Mouse (Mus musculus): ENCODE measurements around the gene Csrnp1. TPM values are rescaled to one million over a fixed set of nuclear protein-coding genes. Genes with fewer than 3 reads are reported as not detected.
A peak's percentile ranks its signal among the peaks of the same experiment; 100 is the strongest.
"Not testable (repeated sequence)": the region's sequence is repeated elsewhere in the genome, so short reads cannot be mapped to it uniquely, and the experiment has no call there.

Gene Csrnp1
- polyA plus RNA-seq, 1 experiment from 2014 or later: 1.8 TPM

GRCm38 (mm10) chr9:120013251-120013820 lies 28.9 kb upstream of the Csrnp1 start:
- Histone ChIP-seq H3K27ac (replicated peaks) (no peak overlapping the region), H3K9ac (no peak overlapping the region), H3K4me2 (no peak overlapping the region), H3K4me1 (replicated peaks) (peaks cover 12% of the 10 kb centered on the region; the same call in 1 of the 2 replicates), H3K27me3 (peaks cover 15% of the 10 kb centered on the region), H3K36me3 (no peaks in the 10 kb centered on the region), H3K9me3 (no peaks in the 10 kb centered on the region), H3K4me3 (no peak overlapping the region)
- no peak for ATAC-seq (ENCODE audit: low read depth)
- 73% methylated on average over 11 of the region's 11 CpGs for WGBS

- H3K4me3 ChIP-seq: no peak overlapping the region
- no peak overlapping the region for H3K9ac ChIP-seq
- no peaks in the 10 kb centered on the region for H3K9me3 ChIP-seq
- no peak overlapping the region for H3K4me2 ChIP-seq
- WGBS: 88% methylated on average over 5 of the region's 5 CpGs
- H3K4me1 ChIP-seq (replicated peaks): peaks cover 12% of the 10 kb centered on the region; the same call in 1 of the 2 replicates
- no peak for ATAC-seq (ENCODE audit: low read depth)
- no peak overlapping the region for H3K27ac ChIP-seq (replicated peaks)
- H3K36me3 ChIP-seq: no peaks in the 10 kb centered on the region
- H3K27me3 ChIP-seq: peaks cover 15% of the 10 kb centered on the region
Observed at GRCm38 (mm10) chr9:120012781-120013180, 28.3 kb upstream of the Csrnp1 start.

DNA sequence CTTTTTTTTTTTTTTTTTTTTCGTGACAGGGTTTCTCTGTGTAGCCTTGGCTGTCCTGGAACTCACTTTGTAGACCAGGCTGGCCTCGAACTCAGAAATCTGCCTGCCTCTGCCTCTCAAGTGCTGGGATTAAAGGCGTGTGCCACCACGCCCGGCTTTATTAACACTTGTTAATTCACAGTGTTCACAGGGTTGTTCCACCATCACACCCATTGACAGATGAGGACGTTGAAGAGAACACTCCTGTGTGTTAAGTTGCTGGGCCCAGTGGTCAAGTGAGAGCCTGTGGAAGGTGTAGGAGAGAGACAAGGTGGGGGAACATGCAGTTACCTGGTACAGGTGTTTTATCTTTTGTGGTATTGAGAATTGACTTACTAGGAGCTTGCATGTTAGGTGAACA lies 27.7 kb upstream of the Csrnp1 start:
- H3K4me1 ChIP-seq (replicated peaks): peaks cover 12% of the 10 kb centered on the region; the same call in 1 of the 2 replicates
- peaks cover 15% of the 10 kb centered on the region for H3K27me3 ChIP-seq
- H3K36me3 ChIP-seq; H3K4me2 ChIP-seq; H3K27ac ChIP-seq (replicated peaks); H3K9me3 ChIP-seq; H3K9ac ChIP-seq; H3K4me3 ChIP-seq; ATAC-seq (ENCODE audit: low read depth): not testable (repeated sequence)
- WGBS: 85% methylated on average over 6 of the region's 6 CpGs

GRCm38 (mm10) chr9:120011533-120011932 lies 27.1 kb upstream of the Csrnp1 start:
- H3K27ac ChIP-seq (replicated peaks): peak overlapping the region; percentile 85
- peak overlapping the region; percentile 74 for H3K4me2 ChIP-seq
- H3K4me3 ChIP-seq: peak overlapping the region; percentile 45
- ATAC-seq (ENCODE audit: low read depth): peak; percentile 69
- H3K9ac ChIP-seq: peak overlapping the region; percentile 72
- peaks cover 12% of the 10 kb centered on the region; the same call in 1 of the 2 replicates for H3K4me1 ChIP-seq (replicated peaks)
- H3K9me3 ChIP-seq: no peaks in the 10 kb centered on the region
- H3K36me3 ChIP-seq: no peaks in the 10 kb centered on the region
- 2% methylated on average over 10 of the region's 10 CpGs for WGBS
- peaks cover 15% of the 10 kb centered on the region for H3K27me3 ChIP-seq

DNA sequence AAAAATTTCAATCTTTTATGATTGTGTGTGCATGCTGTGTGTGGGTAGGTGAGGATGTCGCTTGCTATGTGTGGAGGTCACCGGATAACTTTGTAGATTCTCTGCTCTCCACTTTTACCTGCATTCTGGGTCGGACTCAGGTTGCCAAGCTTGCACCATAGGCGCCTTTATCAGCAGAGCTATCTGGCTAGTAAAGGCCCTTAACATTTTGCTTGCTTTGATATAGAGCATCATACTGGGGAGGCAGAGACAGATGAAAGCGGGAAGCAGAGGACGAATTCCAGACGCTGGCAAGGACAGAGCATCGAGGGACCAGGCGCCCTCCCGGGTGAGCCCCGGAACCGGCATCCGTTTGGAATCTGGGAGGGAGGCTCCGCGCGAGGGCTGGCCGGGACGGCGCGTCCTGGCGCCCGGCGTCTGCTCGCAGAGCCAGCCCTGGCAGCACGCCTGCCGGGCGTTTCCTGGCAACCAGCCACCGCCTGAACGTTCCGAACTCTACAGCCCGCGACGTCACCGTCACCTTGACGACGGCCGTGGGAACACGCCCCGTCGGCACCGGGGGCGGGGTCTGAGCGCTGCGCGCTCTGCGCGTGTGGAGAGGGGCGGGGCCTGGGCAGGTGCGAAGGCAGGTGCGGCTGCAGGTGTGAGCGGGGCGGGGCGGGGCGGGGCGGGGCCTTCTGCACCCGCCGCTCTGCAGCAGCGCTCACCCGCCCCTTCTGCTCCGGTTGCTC lies 26.5 kb upstream of the Csrnp1 start:
- H3K4me2 ChIP-seq: peak overlapping the region; percentile 74
- no peaks in the 10 kb centered on the region for H3K9me3 ChIP-seq
- peak overlapping the region; percentile 72 for H3K9ac ChIP-seq
- 2% methylated on average over 53 of the region's 60 CpGs for WGBS
- peak overlapping the region; percentile 85 for H3K27ac ChIP-seq (replicated peaks)
- peak; percentile 95 for ATAC-seq (ENCODE audit: low read depth)
- no peaks in the 10 kb centered on the region for H3K36me3 ChIP-seq
- peaks cover 15% of the 10 kb centered on the region for H3K27me3 ChIP-seq
- peaks cover 12% of the 10 kb centered on the region; the same call in 1 of the 2 replicates for H3K4me1 ChIP-seq (replicated peaks)
- H3K4me3 ChIP-seq: peak overlapping the region; percentile 45

DNA sequence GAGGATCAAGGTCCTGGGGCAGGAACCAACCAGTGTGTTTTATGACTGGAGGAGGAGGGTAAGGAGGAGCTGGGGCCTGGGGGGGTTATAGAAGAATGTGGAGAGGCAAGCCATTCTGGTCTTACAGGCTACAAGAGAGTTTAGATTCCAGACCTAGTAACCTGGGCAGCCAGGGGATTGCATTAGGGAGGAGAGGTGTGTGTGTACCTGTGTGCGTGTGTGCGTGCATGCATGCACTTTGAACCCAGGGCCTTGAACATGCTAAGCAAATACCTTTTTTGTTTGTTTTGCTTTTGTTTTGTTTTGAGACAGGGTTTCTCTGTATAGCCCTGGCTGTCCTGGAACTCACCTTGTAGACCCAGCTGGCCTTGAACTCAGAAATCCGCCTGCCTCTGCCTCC lies 25.4 kb upstream of the Csrnp1 start:
- no peak for ATAC-seq (ENCODE audit: low read depth)
- WGBS: 98% methylated on average over 3 of the region's 3 CpGs

GRCm38 (mm10) chr9:120009226-120009841 lies 24.9 kb upstream of the Csrnp1 start:
- H3K4me3 ChIP-seq: no peak overlapping the region
- H3K27me3 ChIP-seq: peaks cover 15% of the 10 kb centered on the region
- H3K27ac ChIP-seq (replicated peaks): no peak overlapping the region
- ATAC-seq (ENCODE audit: low read depth): no peak
- H3K9ac ChIP-seq: no peak overlapping the region
- H3K36me3 ChIP-seq: no peaks in the 10 kb centered on the region
- WGBS: 63% methylated on average over 7 of the region's 7 CpGs
- H3K4me2 ChIP-seq: no peak overlapping the region
- H3K4me1 ChIP-seq (replicated peaks): peaks cover 12% of the 10 kb centered on the region; the same call in 1 of the 2 replicates
- H3K9me3 ChIP-seq: no peaks in the 10 kb centered on the region

More for the DNA sequence above, 25.4 kb upstream of the Csrnp1 start:
- no peak overlapping the region for H3K27ac ChIP-seq (replicated peaks)
- no peak overlapping the region for H3K4me3 ChIP-seq
- peaks cover 12% of the 10 kb centered on the region; the same call in 1 of the 2 replicates for H3K4me1 ChIP-seq (replicated peaks)
- peaks cover 15% of the 10 kb centered on the region for H3K27me3 ChIP-seq
- H3K9ac ChIP-seq: no peak overlapping the region
- no peak overlapping the region for H3K4me2 ChIP-seq
- no peaks in the 10 kb centered on the region for H3K9me3 ChIP-seq
- H3K36me3 ChIP-seq: no peaks in the 10 kb centered on the region

DNA sequence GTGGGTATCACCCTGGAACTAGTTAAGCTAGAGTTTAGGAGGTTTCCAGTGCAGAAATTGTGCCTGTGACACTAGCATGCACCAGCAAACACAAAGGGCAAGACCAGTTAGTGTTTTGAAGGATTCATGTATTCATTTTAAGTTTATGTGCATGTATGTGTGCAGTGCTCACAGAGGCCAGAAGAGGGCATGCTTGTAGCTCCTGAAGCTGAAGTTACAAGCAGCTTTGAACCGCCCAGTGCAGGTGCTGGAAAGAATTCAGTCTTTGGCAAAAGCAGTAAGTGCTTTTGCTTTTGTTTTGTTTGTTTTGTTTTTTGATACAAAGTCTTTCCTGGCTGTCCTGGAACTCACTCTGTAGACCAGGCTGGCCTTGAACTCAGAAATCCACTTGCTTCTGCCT lies 23.4 kb upstream of the Csrnp1 start:
- Histone ChIP-seq H3K36me3 (no peaks in the 10 kb centered on the region), H3K4me3 (no peak overlapping the region), H3K4me2 (no peak overlapping the region), H3K27me3 (peaks cover 7% of the 10 kb centered on the region), H3K27ac (replicated peaks) (no peak overlapping the region), H3K4me1 (replicated peaks) (peaks cover 12% of the 10 kb centered on the region; the same call in 1 of the 2 replicates), H3K9ac (no peak overlapping the region), H3K9me3 (no peaks in the 10 kb centered on the region)
- no peak for ATAC-seq (ENCODE audit: low read depth)
- WGBS: 87% methylated on average over 1 of the region's 1 CpGs

GRCm38 (mm10) chr9:120005936-120006335 lies 21.5 kb upstream of the Csrnp1 start:
- ATAC-seq (ENCODE audit: low read depth): no peak
- no peak overlapping the region for H3K4me3 ChIP-seq
- H3K27me3 ChIP-seq: peaks cover 4% of the 10 kb centered on the region
- no peaks in the 10 kb centered on the region for H3K9me3 ChIP-seq
- no peak overlapping the region for H3K4me2 ChIP-seq
- no peak overlapping the region for H3K27ac ChIP-seq (replicated peaks)
- whole genome bisulfite sequencing: 75% methylated on average over 3 of the region's 3 CpGs
- no peaks in the 10 kb centered on the region for H3K36me3 ChIP-seq
- no peak overlapping the region for H3K9ac ChIP-seq
- peaks cover 16% of the 10 kb centered on the region; the same call in 1 of the 2 replicates for H3K4me1 ChIP-seq (replicated peaks)

- H3K9me3 ChIP-seq: no peaks in the 10 kb centered on the region
- H3K27me3 ChIP-seq: peaks cover 13% of the 10 kb centered on the region
- no peak for ATAC-seq (ENCODE audit: low read depth)
- no peak overlapping the region for H3K9ac ChIP-seq
- no peaks in the 10 kb centered on the region for H3K36me3 ChIP-seq
- no peak overlapping the region for H3K27ac ChIP-seq (replicated peaks)
- H3K4me1 ChIP-seq (replicated peaks): peaks cover 10% of the 10 kb centered on the region; the same call in 1 of the 2 replicates
- no peak overlapping the region for H3K4me2 ChIP-seq
- 77% methylated on average over 5 of the region's 5 CpGs for WGBS
- H3K4me3 ChIP-seq: no peak overlapping the region
Observed at GRCm38 (mm10) chr9:120002893-120003292, 18.4 kb upstream of the Csrnp1 start.

GRCm38 (mm10) chr9:120001945-120002725 lies 17.7 kb upstream of the Csrnp1 start:
- Histone ChIP-seq H3K4me3 (peak overlapping the region; percentile 29), H3K4me2 (peak overlapping the region; percentile 56), H3K4me1 (replicated peaks) (peaks cover 10% of the 10 kb centered on the region; the same call in 1 of the 2 replicates), H3K9me3 (no peaks in the 10 kb centered on the region), H3K27ac (replicated peaks) (no peak overlapping the region), H3K9ac (peak overlapping the region; percentile 61), H3K27me3 (peaks cover 13% of the 10 kb centered on the region), H3K36me3 (no peaks in the 10 kb centered on the region)
- 10% methylated on average over 31 of the region's 31 CpGs for WGBS
- ATAC-seq (ENCODE audit: low read depth): peak; percentile 65; the same call in 1 of the 2 replicates
